Mouse (Mus musculus): ENCODE results near the gene Tomm20. TPM values are rescaled to one million over a fixed set of nuclear protein-coding genes. Genes with fewer than 3 reads are reported as not detected.

Tomm20 gene
- 278 and 296 TPM in 2 replicates for polyA plus RNA-seq (2015; fragmentation: Nextera tagmentation; extraction: Ambion mirVana)

GRCm38 (mm10) chr8:126945730-126946163, at the start of gene Tomm20:
Gene Tomm20, minus strand, starts transcription at chr8:126945844.
- Histone ChIP-seq H3K4me2 (replicated peaks; ENCODE audit: low read depth) (peak within 1 kb of the TSS; percentile 79), H3K4me3 (ENCODE audit: low read depth, low read length) (peak within 1 kb of the TSS; percentile 78), H3K27ac (ENCODE audit: low read depth, low read length) (peak within 1 kb of the TSS; percentile 96), H3K9ac (ENCODE audit: low read depth, low read length) (peak within 1 kb of the TSS; percentile 92), H3K9me3 (ENCODE audit: control insufficient read depth) (no peaks in the 10 kb centered on the region), H3K27me3 (replicated peaks; ENCODE audit: control insufficient read depth, insufficient read depth, low read length) (no peaks in the 10 kb centered on the region), H3K4me1 (replicated peaks; ENCODE audit: control insufficient read depth, insufficient read depth, low read length) (no peaks in the 10 kb centered on the region), H3K36me3 (ENCODE audit: control insufficient read depth, insufficient read depth) (peaks cover 22% of the 10 kb centered on the region)
- ATAC-seq, result peak; percentile 96
- under 1% methylated on average over 48 of the region's 48 CpGs for WGBS
- TF ChIP-seq CTCF (IDR thresholded peaks at IDR 0.05; ENCODE audit: low read depth), result no peak

GRCm38 (mm10) chr8:126994506-126994905, 48.9 kb upstream of the Tomm20 start:
- Histone ChIP-seq H3K27ac (ENCODE audit: low read depth, low read length) (no peak overlapping the region), H3K4me2 (replicated peaks; ENCODE audit: low read depth) (no peak overlapping the region), H3K9me3 (ENCODE audit: control insufficient read depth) (no peaks in the 10 kb centered on the region), H3K4me3 (ENCODE audit: low read depth, low read length) (no peak overlapping the region), H3K4me1 (replicated peaks; ENCODE audit: control insufficient read depth, insufficient read depth, low read length) (no peaks in the 10 kb centered on the region), H3K9ac (ENCODE audit: low read depth, low read length) (no peak overlapping the region), H3K36me3 (ENCODE audit: control insufficient read depth, insufficient read depth) (no peaks in the 10 kb centered on the region), H3K27me3 (replicated peaks; ENCODE audit: control insufficient read depth, insufficient read depth, low read length) (no peaks in the 10 kb centered on the region)
- no peak for TF ChIP-seq CTCF (IDR thresholded peaks at IDR 0.05; ENCODE audit: low read depth)
- ATAC-seq, result no peak
- WGBS, result 88% methylated on average over 1 of the region's 1 CpGs

- 81% methylated on average over 5 of the region's 5 CpGs for WGBS
- Histone ChIP-seq H3K4me2 (replicated peaks; ENCODE audit: low read depth) (no peak overlapping the region), H3K36me3 (ENCODE audit: control insufficient read depth, insufficient read depth) (no peaks in the 10 kb centered on the region), H3K9me3 (ENCODE audit: control insufficient read depth) (no peaks in the 10 kb centered on the region), H3K4me1 (replicated peaks; ENCODE audit: control insufficient read depth, insufficient read depth, low read length) (no peaks in the 10 kb centered on the region), H3K27ac (ENCODE audit: low read depth, low read length) (no peak overlapping the region), H3K4me3 (ENCODE audit: low read depth, low read length) (no peak overlapping the region), H3K9ac (ENCODE audit: low read depth, low read length) (no peak overlapping the region), H3K27me3 (replicated peaks; ENCODE audit: control insufficient read depth, insufficient read depth, low read length) (no peaks in the 10 kb centered on the region)
- peak; percentile 42; the same call in 1 of the 2 replicates for TF ChIP-seq CTCF (IDR thresholded peaks at IDR 0.05; ENCODE audit: low read depth)
- ATAC-seq, result no peak
Observed at GRCm38 (mm10) chr8:126989363-126990153, 43.9 kb upstream of the Tomm20 start.

GRCm38 (mm10) chr8:126988346-126989006, 42.8 kb upstream of the Tomm20 start:
- Histone ChIP-seq H3K4me1 (replicated peaks; ENCODE audit: control insufficient read depth, insufficient read depth, low read length) (no peaks in the 10 kb centered on the region), H3K4me3 (ENCODE audit: low read depth, low read length) (no peak overlapping the region), H3K27ac (ENCODE audit: low read depth, low read length) (no peak overlapping the region), H3K9me3 (ENCODE audit: control insufficient read depth) (no peaks in the 10 kb centered on the region), H3K36me3 (ENCODE audit: control insufficient read depth, insufficient read depth) (no peaks in the 10 kb centered on the region), H3K9ac (ENCODE audit: low read depth, low read length) (no peak overlapping the region), H3K4me2 (replicated peaks; ENCODE audit: low read depth) (no peak overlapping the region), H3K27me3 (replicated peaks; ENCODE audit: control insufficient read depth, insufficient read depth, low read length) (no peaks in the 10 kb centered on the region)
- no peak for ATAC-seq
- peak; percentile 31; the same call in 1 of the 2 replicates for TF ChIP-seq CTCF (IDR thresholded peaks at IDR 0.05; ENCODE audit: low read depth)
- WGBS, result 72% methylated on average over 16 of the region's 16 CpGs

GRCm38 (mm10) chr8:126986495-126986894, 40.9 kb upstream of the Tomm20 start:
- peak; percentile 68 for ATAC-seq
- 1% methylated on average over 12 of the region's 12 CpGs for WGBS
- Histone ChIP-seq H3K9me3 (ENCODE audit: control insufficient read depth) (no peaks in the 10 kb centered on the region), H3K9ac (ENCODE audit: low read depth, low read length) (no peak overlapping the region), H3K4me1 (replicated peaks; ENCODE audit: control insufficient read depth, insufficient read depth, low read length) (no peaks in the 10 kb centered on the region), H3K27ac (ENCODE audit: low read depth, low read length) (no peak overlapping the region), H3K36me3 (ENCODE audit: control insufficient read depth, insufficient read depth) (no peaks in the 10 kb centered on the region), H3K4me3 (ENCODE audit: low read depth, low read length) (no peak overlapping the region), H3K4me2 (replicated peaks; ENCODE audit: low read depth) (peak overlapping the region; percentile 10), H3K27me3 (replicated peaks; ENCODE audit: control insufficient read depth, insufficient read depth, low read length) (no peaks in the 10 kb centered on the region)
- peak; percentile 100 for TF ChIP-seq CTCF (IDR thresholded peaks at IDR 0.05; ENCODE audit: low read depth)

GRCm38 (mm10) chr8:126980046-126980445, 34.4 kb upstream of the Tomm20 start:
- 49% methylated on average over 5 of the region's 5 CpGs for WGBS
- H3K36me3 ChIP-seq (ENCODE audit: control insufficient read depth, insufficient read depth), result no peaks in the 10 kb centered on the region
- H3K4me2 ChIP-seq (replicated peaks; ENCODE audit: low read depth), result 0 out of 2 replicates have a peak overlapping the region, but pooled peaks have one; percentile 65
- no peaks in the 10 kb centered on the region for H3K9me3 ChIP-seq (ENCODE audit: control insufficient read depth)
- H3K4me1 ChIP-seq (replicated peaks; ENCODE audit: control insufficient read depth, insufficient read depth, low read length), result no peaks in the 10 kb centered on the region
- H3K4me3 ChIP-seq (ENCODE audit: low read depth, low read length), result no peak overlapping the region
- H3K27me3 ChIP-seq (replicated peaks; ENCODE audit: control insufficient read depth, insufficient read depth, low read length), result no peaks in the 10 kb centered on the region
- no peak overlapping the region for H3K9ac ChIP-seq (ENCODE audit: low read depth, low read length)
- no peak for TF ChIP-seq CTCF (IDR thresholded peaks at IDR 0.05; ENCODE audit: low read depth)
- no peak for ATAC-seq
- H3K27ac ChIP-seq (ENCODE audit: low read depth, low read length), result no peak overlapping the region

Measured in intestine, postnatal 0 days (tissue).